Mouse (Mus musculus) lung, embryonic 14.5 days (tissue): Measurements from ENCODE around the gene Kalrn. TPM values are rescaled to one million over a fixed set of nuclear protein-coding genes. Genes with fewer than 3 reads are reported as not detected.

Experiments
- ATAC-seq: fragments of 200-750 bp; cut with Nextera tagmentation; 2 replicates; pipeline ENCODE4 v1.8.0; 2017; ENCODE audit warnings: mild to moderate bottlenecking, moderate TSS enrichment, moderate library complexity; ENCODE audit not compliant: insufficient read depth
- DNase-seq: peaks from one replicate; pipeline ENCODE4 v3.0.0-alpha.2; 2015
- H3K27ac ChIP-seq: fragments of 300-500 bp; sonication (generic); 2 replicates; pipeline ENCODE4 v1.5.1; 2014; ENCODE audit warnings: low read depth, mild to moderate bottlenecking, moderate library complexity
- H3K27me3 ChIP-seq: fragments of 300-500 bp; sonication (generic); 2 replicates; pipeline ENCODE4 v1.6.1; 2014; ENCODE audit warnings: low read length, control low read depth; ENCODE audit not compliant: insufficient read depth
- H3K36me3 ChIP-seq: fragments of 300-500 bp; sonication (generic); 2 replicates; pipeline ENCODE4 v1.6.1; 2014; ENCODE audit warnings: control low read depth; ENCODE audit not compliant: insufficient read depth
- H3K4me1 ChIP-seq: fragments of 300-500 bp; sonication (generic); 2 replicates; pipeline ENCODE4 v1.6.1; 2014; ENCODE audit warnings: antibody characterized with exemption, control low read depth; ENCODE audit not compliant: insufficient read depth
- H3K4me2 ChIP-seq: fragments of 300-500 bp; sonication (generic); 2 replicates; pipeline ENCODE4 v1.6.1; 2014; ENCODE audit warnings: mild to moderate bottlenecking
- H3K4me3 ChIP-seq: fragments of 300-500 bp; sonication (generic); 2 replicates; pipeline ENCODE4 v1.5.1; 2014; ENCODE audit warnings: low read depth, low read length
- H3K9ac ChIP-seq: fragments of 300-500 bp; sonication (generic); 2 replicates; pipeline ENCODE4 v1.6.1; 2014
- H3K9me3 ChIP-seq: fragments of 300-500 bp; sonication (generic); 2 replicates; pipeline ENCODE4 v1.6.1; 2016; ENCODE audit warnings: low read depth, low read length, control low read depth
- CTCF ChIP-seq: IDR thresholded peaks from 2 replicates; pipeline ENCODE4 v1.5.1; 2016; ENCODE audit warnings: antibody characterized with exemption, low read depth
- WGBS: fragments of 180-500 bp; shearing (Covaris S2); extraction: QIAGEN DNeasy Blood & Tissue Kit; methylation state at CpG from one replicate; pipeline ENCODE4 v1.1.7; 2014; 5-methylcytosine and 5-hydroxymethylcytosine counted together
- polyA plus RNA-seq: library from polyadenylated mRNA; unstranded; fragments of >200 nt; fragmentation: Nextera tagmentation; extraction: Ambion mirVana; gene quantifications from 2 replicates; pipeline ENCODE4 v1.2.1, GENCODE M21; 2014

Kalrn gene
- polyA plus RNA-seq, 1 experiment from 2014 or later, result 15.0 TPM

DNA sequence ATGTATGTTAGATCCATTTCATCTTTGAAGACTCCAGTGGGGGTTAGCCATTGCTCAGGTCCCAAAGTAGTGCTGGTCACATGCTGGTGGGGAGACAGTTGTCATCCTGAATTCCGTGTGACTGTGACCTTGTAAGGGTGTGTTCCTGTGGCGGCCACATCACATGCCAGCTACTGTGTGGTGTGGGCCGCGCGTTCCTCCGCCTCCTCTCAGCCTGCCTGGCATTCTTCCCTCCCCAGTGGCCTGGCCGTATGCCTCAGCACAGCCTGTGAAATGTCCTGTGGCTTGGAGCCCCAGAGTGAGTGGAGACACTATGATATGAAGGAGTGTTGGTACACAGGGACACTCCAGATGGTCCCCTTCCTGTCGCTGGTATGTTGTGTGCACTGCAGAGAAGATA is 635.8 kb downstream of the Kalrn start:
- Histone ChIP-seq H3K27me3 (no peaks in the 10 kb centered on the region), H3K9ac (no peak overlapping the region), H3K27ac (0 out of 2 replicates have a peak overlapping the region, but pooled peaks have one; percentile 31), H3K4me3 (no peak overlapping the region), H3K4me2 (no peak overlapping the region), H3K4me1 (peaks cover 63% of the 10 kb centered on the region), H3K9me3 (no peaks in the 10 kb centered on the region), H3K36me3 (no peaks in the 10 kb centered on the region)
- WGBS, result 50% methylated on average over 8 of the region's 8 CpGs
- TF ChIP-seq CTCF, result no peak
- ATAC-seq (peak; percentile 29; the same call in 1 of the 2 replicates), DNase-seq (peak; percentile 75)

DNA sequence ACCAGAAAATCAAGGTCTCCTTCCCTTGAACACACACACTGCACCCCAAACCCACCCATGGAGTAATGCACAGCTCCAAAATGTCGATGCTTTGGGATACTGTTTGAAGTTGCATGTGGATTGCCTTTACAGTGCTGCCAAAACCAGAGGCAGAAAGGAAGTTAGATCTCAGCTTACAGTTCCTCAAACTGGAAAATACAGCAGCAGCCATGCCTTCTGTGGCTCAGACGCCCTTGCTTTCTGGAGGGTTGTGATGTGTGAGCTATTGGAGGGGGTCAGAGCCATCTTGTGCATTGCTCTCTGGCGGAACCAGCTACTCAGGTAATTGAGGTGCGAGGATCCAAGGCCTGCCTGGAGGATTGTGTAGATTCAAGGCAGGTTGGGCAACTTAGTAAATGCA is 636.4 kb downstream of the Kalrn start:
- no peaks in the 10 kb centered on the region for H3K27me3 ChIP-seq
- no peak overlapping the region for H3K9ac ChIP-seq
- peaks cover 56% of the 10 kb centered on the region for H3K4me1 ChIP-seq
- H3K27ac ChIP-seq, result no peak overlapping the region
- ATAC-seq, result no peak
- no peak overlapping the region for H3K4me2 ChIP-seq
- 67% methylated on average over 4 of the region's 4 CpGs for WGBS
- H3K36me3 ChIP-seq, result no peaks in the 10 kb centered on the region
- H3K9me3 ChIP-seq, result no peaks in the 10 kb centered on the region
- H3K4me3 ChIP-seq, result no peak overlapping the region
- DNase-seq, result peak; percentile 46
- no peak for TF ChIP-seq CTCF

DNA sequence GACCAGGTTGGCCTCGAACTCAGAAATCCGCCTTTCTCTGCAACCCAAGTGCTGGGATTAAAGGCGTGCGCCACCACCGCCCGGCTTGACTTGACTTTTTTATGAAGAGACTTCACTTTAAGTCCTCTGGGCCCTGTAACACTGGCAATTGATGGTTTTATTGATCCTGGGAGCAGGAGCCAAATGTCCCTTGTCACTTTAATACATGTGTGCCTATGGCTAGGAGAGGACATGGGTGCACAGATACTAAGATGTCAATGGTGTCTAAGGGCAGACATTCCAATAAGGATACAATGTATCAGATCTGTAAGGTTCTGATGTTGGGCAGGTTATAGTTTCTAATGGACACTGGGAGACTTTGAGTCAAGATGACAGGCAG is 637.9 kb downstream of the Kalrn start:
- Histone ChIP-seq H3K4me2 (no peak overlapping the region), H3K36me3 (no peaks in the 10 kb centered on the region), H3K27me3 (no peaks in the 10 kb centered on the region), H3K4me3 (no peak overlapping the region), H3K9me3 (no peaks in the 10 kb centered on the region), H3K27ac (no peak overlapping the region), H3K4me1 (peaks cover 46% of the 10 kb centered on the region), H3K9ac (no peak overlapping the region)
- TF ChIP-seq CTCF, result no peak
- no peak for DNase-seq
- WGBS, result 89% methylated on average over 6 of the region's 6 CpGs
- ATAC-seq, result no peak

DNA sequence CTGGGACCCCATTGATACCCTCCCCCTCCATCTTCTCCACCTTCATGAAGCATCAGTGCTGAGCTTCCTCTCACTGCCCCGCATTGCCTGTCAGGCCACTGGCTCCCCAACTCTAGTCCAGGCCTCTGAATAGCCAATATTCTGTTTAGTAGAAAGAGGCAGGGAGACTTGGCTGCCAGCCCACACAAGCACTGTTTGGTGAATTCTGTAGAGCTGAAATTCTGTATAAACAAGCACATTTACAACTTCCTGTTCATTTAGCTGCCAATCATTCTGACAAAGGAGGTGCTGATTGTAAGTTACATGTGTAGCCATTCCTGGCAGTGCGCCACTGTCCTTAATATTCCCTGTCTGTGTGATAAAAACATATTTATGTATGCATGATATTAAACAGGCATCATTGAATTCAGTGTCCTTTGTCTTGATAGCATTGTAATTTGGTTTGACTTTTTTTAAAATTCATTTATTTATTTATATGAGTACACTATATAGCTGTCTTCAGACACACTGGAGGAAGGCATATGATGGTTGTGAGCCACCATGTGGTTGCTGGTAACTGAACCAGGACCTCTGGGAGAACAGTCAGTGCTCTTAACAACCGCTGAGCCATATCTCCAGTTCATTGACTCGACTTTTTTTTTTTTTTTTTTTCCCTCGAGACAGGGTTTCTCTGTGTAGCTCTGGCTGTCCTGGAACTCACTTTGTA is 638.5 kb downstream of the Kalrn start:
- H3K9ac ChIP-seq, result peak overlapping the region; percentile 17; the same call in 1 of the 2 replicates
- TF ChIP-seq CTCF, result no peak
- H3K4me3 ChIP-seq, result no peak overlapping the region
- H3K4me2 ChIP-seq, result no peak overlapping the region
- peak; percentile 73 for ATAC-seq
- WGBS, result 26% methylated on average over 5 of the region's 5 CpGs
- H3K9me3 ChIP-seq, result no peaks in the 10 kb centered on the region
- DNase-seq, result peak; percentile 96
- H3K27ac ChIP-seq, result peak overlapping the region; percentile 88
- no peaks in the 10 kb centered on the region for H3K36me3 ChIP-seq
- H3K4me1 ChIP-seq, result peaks cover 44% of the 10 kb centered on the region
- no peaks in the 10 kb centered on the region for H3K27me3 ChIP-seq

DNA sequence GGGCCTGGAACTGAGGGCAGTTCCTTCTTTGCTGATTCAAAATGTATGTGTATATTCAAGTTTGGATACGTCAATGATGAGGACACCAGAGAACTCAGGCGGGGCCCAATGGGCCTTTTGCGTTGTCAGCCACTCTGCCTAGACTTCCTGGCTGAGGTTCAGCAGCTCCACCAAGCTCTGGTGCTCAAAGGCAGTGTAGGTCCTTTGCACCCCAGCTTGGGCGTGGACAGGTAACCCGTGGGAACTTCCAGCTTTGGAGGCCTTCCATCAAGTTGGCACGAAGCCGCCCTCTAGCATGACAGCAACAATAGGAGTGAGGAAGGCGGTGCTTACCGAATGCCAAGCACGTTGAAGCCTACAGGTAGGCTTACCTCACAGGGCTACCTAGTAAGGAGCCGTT is 639.9 kb downstream of the Kalrn start:
- peaks cover 41% of the 10 kb centered on the region for H3K4me1 ChIP-seq
- H3K9ac ChIP-seq, result no peak overlapping the region
- no peak for ATAC-seq
- H3K27ac ChIP-seq, result peak overlapping the region; percentile 88; the same call in 1 of the 2 replicates
- H3K4me3 ChIP-seq, result no peak overlapping the region
- no peak for TF ChIP-seq CTCF
- no peaks in the 10 kb centered on the region for H3K36me3 ChIP-seq
- DNase-seq, result no peak
- no peaks in the 10 kb centered on the region for H3K27me3 ChIP-seq
- H3K4me2 ChIP-seq, result no peak overlapping the region
- WGBS, result 84% methylated on average over 11 of the region's 11 CpGs
- H3K9me3 ChIP-seq, result no peaks in the 10 kb centered on the region

DNA sequence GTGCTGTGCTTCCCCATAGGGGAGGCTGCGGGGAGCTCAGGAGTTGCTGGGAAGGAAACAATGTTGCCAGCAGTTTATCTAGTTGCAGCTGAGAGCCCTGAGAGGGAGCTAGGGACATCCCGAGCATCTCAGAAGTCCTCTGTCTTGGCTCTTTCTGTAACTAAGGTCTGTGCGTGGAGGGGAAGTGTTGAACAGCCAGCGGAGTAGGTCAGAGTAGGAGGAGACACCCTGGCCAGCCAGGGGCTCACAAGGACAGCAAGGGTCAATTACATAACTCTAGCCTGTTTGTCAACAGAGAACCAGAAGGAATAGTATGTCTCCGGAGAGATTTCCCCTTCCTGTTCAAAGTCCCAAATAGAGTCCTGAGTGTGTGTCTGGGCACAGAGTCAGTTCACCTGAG is 641.2 kb downstream of the Kalrn start:
- H3K27ac ChIP-seq, result peak overlapping the region; percentile 37; the same call in 1 of the 2 replicates
- no peak overlapping the region for H3K4me2 ChIP-seq
- ATAC-seq (no peak), DNase-seq (no peak)
- H3K36me3 ChIP-seq, result no peaks in the 10 kb centered on the region
- TF ChIP-seq CTCF, result no peak
- peaks cover 30% of the 10 kb centered on the region for H3K4me1 ChIP-seq
- H3K9ac ChIP-seq, result no peak overlapping the region
- 57% methylated on average over 5 of the region's 5 CpGs for WGBS
- no peaks in the 10 kb centered on the region for H3K27me3 ChIP-seq
- H3K9me3 ChIP-seq, result no peaks in the 10 kb centered on the region
- H3K4me3 ChIP-seq, result no peak overlapping the region

DNA sequence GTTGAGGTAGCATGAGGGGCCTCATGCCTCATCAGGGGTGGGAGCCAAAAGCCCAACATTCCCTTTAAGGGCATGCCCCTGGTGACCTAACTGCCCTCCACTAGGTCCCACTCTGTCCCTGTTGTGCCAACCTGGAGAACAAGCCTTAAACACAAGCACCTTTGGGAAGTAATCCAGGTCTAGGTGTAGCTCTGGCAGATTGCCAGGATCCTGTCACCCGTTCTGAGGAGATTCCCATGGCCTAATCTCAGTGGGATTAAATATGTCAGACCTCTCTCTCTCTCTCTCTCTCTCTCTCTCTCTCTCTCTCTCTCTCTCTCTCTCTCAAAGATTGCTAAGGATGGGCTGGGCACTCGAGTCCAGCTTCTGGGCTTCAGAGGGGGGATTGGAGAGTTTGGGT is 641.6 kb downstream of the Kalrn start:
- no peak for DNase-seq
- H3K4me2 ChIP-seq, result no peak overlapping the region
- no peaks in the 10 kb centered on the region for H3K36me3 ChIP-seq
- H3K9me3 ChIP-seq, result no peaks in the 10 kb centered on the region
- ATAC-seq, result no peak
- H3K27ac ChIP-seq, result 0 out of 2 replicates have a peak overlapping the region, but pooled peaks have one; percentile 37
- no peak overlapping the region for H3K4me3 ChIP-seq
- WGBS, result 33% methylated on average over 2 of the region's 2 CpGs
- TF ChIP-seq CTCF, result no peak
- no peak overlapping the region for H3K9ac ChIP-seq
- H3K27me3 ChIP-seq, result no peaks in the 10 kb centered on the region
- H3K4me1 ChIP-seq, result peaks cover 30% of the 10 kb centered on the region
